Mouse (Mus musculus): ENCODE data around the gene Ccdc51. TPM values are rescaled to one million over a fixed set of nuclear protein-coding genes. Genes with fewer than 3 reads are reported as not detected.
A peak's percentile ranks its signal among the peaks of the same experiment; 100 is the strongest.

The Ccdc51 gene
- polyA plus RNA-seq, 1 experiment from 2014 or later, result 11.4 TPM

GRCm38 (mm10) chr9:109111101-109111500 is 28.8 kb downstream of the Ccdc51 start:
- H3K4me1 ChIP-seq (replicated peaks), result no peaks in the 10 kb centered on the region
- 62% methylated on average over 4 of the region's 4 CpGs for WGBS (ENCODE audit: insufficient replicate concordance)
- H3K9ac ChIP-seq, result no peak overlapping the region
- ATAC-seq (ENCODE audit: insufficient read depth), result no peak
- H3K36me3 ChIP-seq (replicated peaks), result peaks cover 28% of the 10 kb centered on the region
- no peaks in the 10 kb centered on the region for H3K27me3 ChIP-seq
- no peaks in the 10 kb centered on the region for H3K9me3 ChIP-seq (replicated peaks)
- H3K4me2 ChIP-seq, result no peak overlapping the region
- H3K27ac ChIP-seq (replicated peaks), result no peak overlapping the region
- H3K4me3 ChIP-seq (replicated peaks), result no peak overlapping the region

GRCm38 (mm10) chr9:109111591-109111990 is 29.3 kb downstream of the Ccdc51 start:
- Histone ChIP-seq H3K36me3 (replicated peaks) (peaks cover 30% of the 10 kb centered on the region), H3K9me3 (replicated peaks) (no peaks in the 10 kb centered on the region), H3K4me3 (replicated peaks) (no peak overlapping the region), H3K27me3 (no peaks in the 10 kb centered on the region), H3K27ac (replicated peaks) (no peak overlapping the region), H3K4me1 (replicated peaks) (no peaks in the 10 kb centered on the region), H3K9ac (no peak overlapping the region), H3K4me2 (no peak overlapping the region)
- ATAC-seq (ENCODE audit: insufficient read depth), result no peak
- 78% methylated on average over 9 of the region's 9 CpGs for WGBS (ENCODE audit: insufficient replicate concordance)

GRCm38 (mm10) chr9:109113331-109113730 is 31.0 kb downstream of the Ccdc51 start:
- H3K4me2 ChIP-seq, result no peak overlapping the region
- no peak overlapping the region for H3K9ac ChIP-seq
- WGBS (ENCODE audit: insufficient replicate concordance), result 56% methylated on average over 8 of the region's 8 CpGs
- H3K4me1 ChIP-seq (replicated peaks), result 0 out of 2 replicates have a peak, but pooled peaks cover 4% of the 10 kb centered on the region
- H3K27me3 ChIP-seq, result no peaks in the 10 kb centered on the region
- H3K27ac ChIP-seq (replicated peaks), result no peak overlapping the region
- H3K9me3 ChIP-seq (replicated peaks), result no peaks in the 10 kb centered on the region
- no peak overlapping the region for H3K4me3 ChIP-seq (replicated peaks)
- H3K36me3 ChIP-seq (replicated peaks), result peaks cover 27% of the 10 kb centered on the region
- no peak for ATAC-seq (ENCODE audit: insufficient read depth)

GRCm38 (mm10) chr9:109114276-109114675 is 32.0 kb downstream of the Ccdc51 start:
- Histone ChIP-seq H3K4me3 (replicated peaks) (no peak overlapping the region), H3K27ac (replicated peaks) (no peak overlapping the region), H3K36me3 (replicated peaks) (peaks cover 23% of the 10 kb centered on the region; the same call in 1 of the 2 replicates), H3K4me1 (replicated peaks) (0 out of 2 replicates have a peak, but pooled peaks cover 4% of the 10 kb centered on the region), H3K9ac (no peak overlapping the region), H3K4me2 (no peak overlapping the region), H3K9me3 (replicated peaks) (no peaks in the 10 kb centered on the region), H3K27me3 (no peaks in the 10 kb centered on the region)
- ATAC-seq (ENCODE audit: insufficient read depth), result no peak
- 70% methylated on average over 11 of the region's 11 CpGs for WGBS (ENCODE audit: insufficient replicate concordance)

GRCm38 (mm10) chr9:109114871-109115270 is 32.6 kb downstream of the Ccdc51 start:
- Histone ChIP-seq H3K4me1 (replicated peaks) (0 out of 2 replicates have a peak, but pooled peaks cover 4% of the 10 kb centered on the region), H3K9ac (no peak overlapping the region), H3K36me3 (replicated peaks) (peaks cover 23% of the 10 kb centered on the region; the same call in 1 of the 2 replicates), H3K27ac (replicated peaks) (no peak overlapping the region), H3K9me3 (replicated peaks) (no peaks in the 10 kb centered on the region), H3K4me2 (no peak overlapping the region), H3K4me3 (replicated peaks) (no peak overlapping the region), H3K27me3 (no peaks in the 10 kb centered on the region)
- ATAC-seq (ENCODE audit: insufficient read depth), result no peak
- WGBS (ENCODE audit: insufficient replicate concordance), result 66% methylated on average over 7 of the region's 7 CpGs

- no peak overlapping the region for H3K27ac ChIP-seq (replicated peaks)
- H3K36me3 ChIP-seq (replicated peaks), result peaks cover 16% of the 10 kb centered on the region; the same call in 1 of the 2 replicates
- H3K4me3 ChIP-seq (replicated peaks), result no peak overlapping the region
- no peaks in the 10 kb centered on the region for H3K9me3 ChIP-seq (replicated peaks)
- ATAC-seq (ENCODE audit: insufficient read depth), result no peak
- H3K4me2 ChIP-seq, result no peak overlapping the region
- 73% methylated on average over 10 of the region's 10 CpGs for WGBS (ENCODE audit: insufficient replicate concordance)
- no peaks in the 10 kb centered on the region for H3K27me3 ChIP-seq
- 0 out of 2 replicates have a peak, but pooled peaks cover 4% of the 10 kb centered on the region for H3K4me1 ChIP-seq (replicated peaks)
- H3K9ac ChIP-seq, result no peak overlapping the region
These were observed 33.9 kb downstream of the Ccdc51 start for GRCm38 (mm10) chr9:109116205-109116604.

GRCm38 (mm10) chr9:109118106-109118505 is 35.8 kb downstream of the Ccdc51 start:
- 0 out of 2 replicates have a peak, but pooled peaks have one; percentile 13 for ATAC-seq (ENCODE audit: insufficient read depth)
- 0 out of 2 replicates have a peak, but pooled peaks cover 4% of the 10 kb centered on the region for H3K4me1 ChIP-seq (replicated peaks)
- H3K4me2 ChIP-seq, result no peak overlapping the region
- no peaks in the 10 kb centered on the region for H3K9me3 ChIP-seq (replicated peaks)
- H3K9ac ChIP-seq, result no peak overlapping the region
- H3K4me3 ChIP-seq (replicated peaks), result no peak overlapping the region
- WGBS (ENCODE audit: insufficient replicate concordance), result 51% methylated on average over 4 of the region's 4 CpGs
- 0 out of 2 replicates have a peak, but pooled peaks cover 8% of the 10 kb centered on the region for H3K36me3 ChIP-seq (replicated peaks)
- no peak overlapping the region for H3K27ac ChIP-seq (replicated peaks)
- no peaks in the 10 kb centered on the region for H3K27me3 ChIP-seq

- Histone ChIP-seq H3K4me1 (replicated peaks) (0 out of 2 replicates have a peak, but pooled peaks cover 4% of the 10 kb centered on the region), H3K9ac (no peak overlapping the region), H3K27me3 (no peaks in the 10 kb centered on the region), H3K9me3 (replicated peaks) (no peaks in the 10 kb centered on the region), H3K27ac (replicated peaks) (no peak overlapping the region), H3K4me3 (replicated peaks) (no peak overlapping the region), H3K36me3 (replicated peaks) (0 out of 2 replicates have a peak, but pooled peaks cover 8% of the 10 kb centered on the region), H3K4me2 (no peak overlapping the region)
- no peak for ATAC-seq (ENCODE audit: insufficient read depth)
- 75% methylated on average over 9 of the region's 9 CpGs for WGBS (ENCODE audit: insufficient replicate concordance)
These were observed 37.3 kb downstream of the Ccdc51 start for GRCm38 (mm10) chr9:109119571-109119970.

- H3K36me3 ChIP-seq (replicated peaks), result 0 out of 2 replicates have a peak, but pooled peaks cover 3% of the 10 kb centered on the region
- no peak overlapping the region for H3K4me2 ChIP-seq
- no peaks in the 10 kb centered on the region for H3K9me3 ChIP-seq (replicated peaks)
- no peak overlapping the region for H3K9ac ChIP-seq
- no peak for ATAC-seq (ENCODE audit: insufficient read depth)
- 71% methylated on average over 6 of the region's 6 CpGs for WGBS (ENCODE audit: insufficient replicate concordance)
- 0 out of 2 replicates have a peak, but pooled peaks cover 4% of the 10 kb centered on the region for H3K4me1 ChIP-seq (replicated peaks)
- no peak overlapping the region for H3K4me3 ChIP-seq (replicated peaks)
- H3K27ac ChIP-seq (replicated peaks), result no peak overlapping the region
- no peaks in the 10 kb centered on the region for H3K27me3 ChIP-seq
These were observed 38.7 kb downstream of the Ccdc51 start for GRCm38 (mm10) chr9:109120956-109121355.

- ATAC-seq (ENCODE audit: insufficient read depth), result no peak
- Histone ChIP-seq H3K27ac (replicated peaks) (no peak overlapping the region), H3K9ac (no peak overlapping the region), H3K4me3 (replicated peaks) (no peak overlapping the region), H3K9me3 (replicated peaks) (no peaks in the 10 kb centered on the region), H3K4me1 (replicated peaks) (0 out of 2 replicates have a peak, but pooled peaks cover 7% of the 10 kb centered on the region), H3K4me2 (no peak overlapping the region), H3K27me3 (no peaks in the 10 kb centered on the region), H3K36me3 (replicated peaks) (no peaks in the 10 kb centered on the region)
- WGBS (ENCODE audit: insufficient replicate concordance), result 40% methylated on average over 2 of the region's 2 CpGs
These were observed 40.3 kb downstream of the Ccdc51 start for GRCm38 (mm10) chr9:109122553-109123085.

- 0 out of 2 replicates have a peak, but pooled peaks cover 3% of the 10 kb centered on the region for H3K4me1 ChIP-seq (replicated peaks)
- H3K4me2 ChIP-seq, result no peak overlapping the region
- 36% methylated on average over 6 of the region's 6 CpGs for WGBS (ENCODE audit: insufficient replicate concordance)
- no peak overlapping the region for H3K27ac ChIP-seq (replicated peaks)
- no peak overlapping the region for H3K9ac ChIP-seq
- no peak for ATAC-seq (ENCODE audit: insufficient read depth)
- H3K36me3 ChIP-seq (replicated peaks), result no peaks in the 10 kb centered on the region
- no peaks in the 10 kb centered on the region for H3K9me3 ChIP-seq (replicated peaks)
- no peak overlapping the region for H3K4me3 ChIP-seq (replicated peaks)
- no peaks in the 10 kb centered on the region for H3K27me3 ChIP-seq
These were observed 41.0 kb downstream of the Ccdc51 start for GRCm38 (mm10) chr9:109123266-109123665.

All from liver, embryonic 15.5 days (tissue).